Mouse (Mus musculus) neural tube, embryonic 13.5 days (tissue): Measurements from ENCODE around the gene Ccser1. TPM values are rescaled to one million over a fixed set of nuclear protein-coding genes. Genes with fewer than 3 reads are reported as not detected.

Experiments used
- ATAC-seq: fragments of 200-750 bp; cut with Nextera tagmentation; 2 replicates; pipeline ENCODE4 v1.8.0; 2017; ENCODE audit warnings: low read depth, mild to moderate bottlenecking, moderate TSS enrichment, moderate library complexity
- H3K27ac ChIP-seq: fragments of 300-500 bp; sonication (generic); replicated peaks from 2 replicates; pipeline ENCODE4 v1.5.1; 2015; ENCODE audit warnings: moderate library complexity, mild to moderate bottlenecking, inconsistent platforms
- H3K27me3 ChIP-seq: fragments of 300-500 bp; sonication (generic); 2 replicates; pipeline ENCODE4 v1.6.1; 2015; ENCODE audit warnings: mild to moderate bottlenecking, inconsistent platforms
- H3K36me3 ChIP-seq: fragments of 300-500 bp; sonication (generic); 2 replicates; pipeline ENCODE4 v1.6.1; 2015; ENCODE audit warnings: mild to moderate bottlenecking, inconsistent platforms
- H3K4me1 ChIP-seq: fragments of 300-500 bp; sonication (generic); replicated peaks from 2 replicates; pipeline ENCODE4 v1.6.1; 2015; ENCODE audit warnings: inconsistent platforms
- H3K4me2 ChIP-seq: fragments of 300-500 bp; sonication (generic); 2 replicates; pipeline ENCODE4 v1.6.1; 2015; ENCODE audit warnings: inconsistent platforms, mild to moderate bottlenecking, moderate library complexity
- H3K4me3 ChIP-seq: fragments of 300-500 bp; sonication (generic); 2 replicates; pipeline ENCODE4 v1.5.1; 2015; ENCODE audit warnings: mild to moderate bottlenecking, inconsistent platforms
- H3K9ac ChIP-seq: fragments of 300-500 bp; sonication (generic); 2 replicates; pipeline ENCODE4 v1.6.1; 2015; ENCODE audit warnings: moderate library complexity, mild to moderate bottlenecking, inconsistent platforms
- H3K9me3 ChIP-seq: fragments of 300-500 bp; sonication (generic); 2 replicates; pipeline ENCODE4 v1.6.1; 2016; ENCODE audit warnings: inconsistent platforms
- WGBS: fragments of 180-500 bp; shearing (Covaris S2); methylation state at CpG from one replicate; pipeline ENCODE4 v1.1.7; 2015; 5-methylcytosine and 5-hydroxymethylcytosine counted together
- polyA plus RNA-seq: library from polyadenylated mRNA; unstranded; fragments of >200 nt; fragmentation: Nextera tagmentation; extraction: Ambion mirVana; gene quantifications from 2 replicates; pipeline ENCODE4 v1.2.1, GENCODE M21; 2015

The Ccser1 gene
- polyA plus RNA-seq, 1 experiment from 2014 or later = 23.1 TPM

DNA sequence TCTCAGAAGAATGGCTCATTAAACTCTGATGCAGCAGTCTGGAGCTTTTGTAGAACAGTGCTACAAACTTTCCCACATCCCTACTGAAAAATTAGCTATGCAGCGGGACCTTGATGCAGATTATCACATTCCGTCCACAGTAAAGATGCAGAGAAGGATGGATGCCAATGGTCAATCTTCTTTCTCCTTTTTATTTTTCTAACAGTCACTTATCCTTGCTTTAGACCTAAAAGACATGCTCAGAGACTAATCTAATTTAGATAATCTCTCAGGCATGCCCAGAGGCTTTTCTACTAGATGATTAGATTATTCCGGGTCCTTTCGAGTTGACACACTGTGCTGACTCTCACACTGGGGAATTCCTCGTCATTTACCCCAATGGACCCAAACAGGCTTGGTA is 421.8 kb downstream of the Ccser1 start:
- Histone ChIP-seq H3K36me3 (no peaks in the 10 kb centered on the region), H3K27me3 (no peaks in the 10 kb centered on the region), H3K4me2 (no peak overlapping the region), H3K9me3 (no peaks in the 10 kb centered on the region), H3K4me1 (no peaks in the 10 kb centered on the region), H3K9ac (no peak overlapping the region), H3K27ac (no peak overlapping the region), H3K4me3 (no peak overlapping the region)
- no peak for ATAC-seq
- WGBS = 82% methylated on average over 5 of the region's 5 CpGs

DNA sequence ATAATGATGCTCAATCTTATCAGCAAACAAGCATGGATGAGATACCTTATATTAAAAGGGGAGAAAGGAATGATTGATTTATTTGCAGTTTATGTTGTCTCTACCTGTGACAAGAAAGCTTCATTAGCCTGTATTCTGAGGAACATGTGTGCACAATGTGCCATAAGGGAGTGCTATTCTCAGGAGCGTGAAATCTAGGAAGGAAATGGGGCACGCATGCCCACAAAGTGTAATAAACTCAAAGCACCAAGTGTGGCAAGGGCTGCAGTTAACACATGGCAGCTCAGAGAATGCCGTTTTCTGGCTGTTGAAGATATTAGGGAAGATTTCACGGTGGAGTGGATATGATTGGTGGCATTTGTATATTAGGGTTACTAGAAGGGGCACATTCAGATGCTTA is 434.8 kb downstream of the Ccser1 start:
- Histone ChIP-seq H3K9ac (no peak overlapping the region), H3K27ac (0 out of 2 replicates have a peak overlapping the region, but pooled peaks have one; percentile 6)

GRCm38 (mm10) chr6:61621707-61622106 is 441.6 kb downstream of the Ccser1 start:
- no peaks in the 10 kb centered on the region for H3K9me3 ChIP-seq
- H3K9ac ChIP-seq = no peak overlapping the region
- no peak overlapping the region for H3K27ac ChIP-seq
- H3K4me1 ChIP-seq = no peaks in the 10 kb centered on the region
- WGBS = 80% methylated on average over 3 of the region's 3 CpGs
- no peaks in the 10 kb centered on the region for H3K27me3 ChIP-seq
- no peaks in the 10 kb centered on the region for H3K36me3 ChIP-seq
- H3K4me3 ChIP-seq = no peak overlapping the region
- ATAC-seq = no peak
- H3K4me2 ChIP-seq = no peak overlapping the region

More for the DNA sequence above, 434.8 kb downstream of the Ccser1 start:
- Histone ChIP-seq H3K9me3 (no peaks in the 10 kb centered on the region), H3K4me3 (no peak overlapping the region), H3K4me2 (no peak overlapping the region), H3K4me1 (peaks cover 8% of the 10 kb centered on the region; the same call in 1 of the 2 replicates), H3K36me3 (no peaks in the 10 kb centered on the region), H3K27me3 (no peaks in the 10 kb centered on the region)
- 40% methylated on average over 4 of the region's 4 CpGs for WGBS
- ATAC-seq = peak; percentile 76; the same call in 1 of the 2 replicates

DNA sequence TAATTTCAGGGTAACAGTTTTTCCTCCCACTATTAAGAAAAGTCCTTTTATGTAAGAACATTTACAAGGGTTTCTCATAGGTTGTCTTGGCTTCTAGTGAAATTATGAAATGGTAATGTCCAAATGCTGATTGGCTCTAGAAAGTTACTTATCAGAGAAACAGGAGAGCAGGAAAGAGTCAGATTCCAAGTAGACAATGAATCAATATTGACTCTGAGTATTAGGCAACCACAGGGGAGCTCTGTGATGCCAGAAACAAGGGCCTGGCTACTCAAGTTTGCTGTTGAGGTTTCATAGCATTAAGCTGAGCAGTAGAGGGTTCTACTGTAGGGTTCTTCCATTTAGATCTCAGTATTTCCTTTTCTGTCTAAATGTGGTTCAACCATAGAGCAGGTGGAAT is 481.3 kb downstream of the Ccser1 start:
- Histone ChIP-seq H3K27ac (no peak overlapping the region), H3K9me3 (no peaks in the 10 kb centered on the region), H3K4me1 (no peaks in the 10 kb centered on the region), H3K9ac (no peak overlapping the region), H3K4me2 (no peak overlapping the region), H3K4me3 (no peak overlapping the region), H3K36me3 (no peaks in the 10 kb centered on the region), H3K27me3 (no peaks in the 10 kb centered on the region)
- no peak for ATAC-seq

DNA sequence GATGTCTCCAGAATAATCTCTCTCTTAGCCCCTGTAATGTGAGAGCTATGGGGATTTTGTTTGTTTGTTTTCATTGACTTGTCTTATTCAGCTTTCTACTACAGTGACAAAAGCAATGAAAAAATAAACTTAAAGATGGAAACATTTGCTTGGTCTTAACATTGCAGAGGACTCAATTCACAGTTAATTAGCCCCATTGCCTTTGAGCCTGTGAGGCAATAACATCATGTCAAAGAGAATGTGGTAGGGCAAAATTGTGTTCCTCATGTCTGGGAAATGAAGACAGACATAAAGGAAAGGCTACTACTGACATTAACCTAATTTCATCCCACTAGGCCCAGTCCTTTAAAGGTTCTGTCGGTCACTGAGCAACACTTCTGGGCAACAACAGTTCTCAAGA is 484.4 kb downstream of the Ccser1 start:
- no peaks in the 10 kb centered on the region for H3K27me3 ChIP-seq
- H3K9me3 ChIP-seq = no peaks in the 10 kb centered on the region
- no peaks in the 10 kb centered on the region for H3K4me1 ChIP-seq
- no peak overlapping the region for H3K9ac ChIP-seq
- WGBS = 97% methylated on average over 1 of the region's 1 CpGs
- no peak overlapping the region for H3K27ac ChIP-seq
- ATAC-seq = no peak
- H3K36me3 ChIP-seq = no peaks in the 10 kb centered on the region
- no peak overlapping the region for H3K4me3 ChIP-seq
- H3K4me2 ChIP-seq = no peak overlapping the region

DNA sequence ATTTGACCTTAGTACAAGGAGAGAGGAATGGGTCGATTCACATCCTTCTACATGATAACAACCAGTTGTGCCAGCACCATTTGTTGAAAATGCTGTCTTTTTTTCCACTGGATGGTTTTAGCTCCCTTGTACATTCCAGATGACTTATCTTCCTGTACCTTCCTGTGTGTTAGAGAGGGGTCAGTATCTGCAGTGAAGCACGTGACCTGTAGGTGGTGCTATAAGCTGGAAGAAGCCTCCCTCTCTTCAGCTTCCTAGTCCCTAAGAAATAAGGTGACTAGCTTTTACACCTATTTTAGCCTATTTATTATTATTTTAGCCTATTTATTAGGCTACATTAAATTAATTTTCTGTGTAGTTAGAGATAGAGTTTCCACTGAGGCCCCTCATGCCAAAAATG is 506.9 kb downstream of the Ccser1 start:
- Histone ChIP-seq H3K27me3 (no peaks in the 10 kb centered on the region), H3K9ac (no peak overlapping the region), H3K4me3 (no peak overlapping the region), H3K27ac (no peak overlapping the region), H3K9me3 (no peaks in the 10 kb centered on the region), H3K36me3 (no peaks in the 10 kb centered on the region), H3K4me2 (no peak overlapping the region), H3K4me1 (no peaks in the 10 kb centered on the region)
- no peak for ATAC-seq
- 34% methylated on average over 2 of the region's 2 CpGs for WGBS

DNA sequence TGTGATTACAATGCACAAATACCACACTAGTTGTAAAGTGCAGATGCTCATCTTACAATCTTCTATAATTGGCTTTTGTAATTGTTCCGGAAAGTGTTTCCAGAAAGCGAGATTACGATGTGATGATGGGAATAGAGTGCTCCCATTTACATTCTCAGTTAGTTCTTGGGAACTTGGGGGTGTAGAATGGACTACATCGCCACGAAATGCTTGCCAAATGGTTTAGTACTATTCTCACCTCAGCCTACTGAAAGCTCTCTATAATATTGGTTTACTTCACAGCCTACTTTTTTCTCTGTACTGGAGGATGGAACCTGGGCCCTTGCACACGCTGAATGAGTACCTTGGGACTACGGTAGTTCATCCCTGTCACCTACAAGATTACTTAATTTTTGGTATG is 522.9 kb downstream of the Ccser1 start:
- WGBS = 89% methylated on average over 7 of the region's 7 CpGs
- no peak overlapping the region for H3K27ac ChIP-seq
- H3K9me3 ChIP-seq = no peaks in the 10 kb centered on the region
- H3K36me3 ChIP-seq = no peaks in the 10 kb centered on the region
- no peaks in the 10 kb centered on the region for H3K27me3 ChIP-seq
- H3K9ac ChIP-seq = no peak overlapping the region
- no peak overlapping the region for H3K4me3 ChIP-seq
- H3K4me1 ChIP-seq = no peaks in the 10 kb centered on the region
- H3K4me2 ChIP-seq = no peak overlapping the region
- ATAC-seq = no peak

DNA sequence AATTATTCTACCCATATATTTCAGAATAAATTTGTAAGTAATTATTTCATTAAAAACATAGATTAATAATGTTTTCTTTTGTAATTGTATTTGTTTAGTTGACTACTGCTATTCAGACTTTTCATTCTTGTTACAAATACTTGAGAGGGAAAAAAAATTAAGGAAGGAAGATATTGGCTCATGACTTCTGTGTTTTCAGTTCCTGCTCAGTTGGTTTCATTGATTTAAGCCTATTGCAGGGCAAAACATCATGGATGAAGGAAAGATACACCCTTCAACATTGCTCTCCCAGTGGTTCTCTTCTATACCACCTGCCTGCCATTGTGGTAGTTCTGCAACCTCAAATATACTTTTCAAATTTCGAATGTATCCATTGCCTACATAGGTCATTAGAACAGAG is 541.1 kb downstream of the Ccser1 start:
- Histone ChIP-seq H3K4me2 (no peak overlapping the region), H3K4me3 (no peak overlapping the region), H3K4me1 (no peaks in the 10 kb centered on the region), H3K36me3 (no peaks in the 10 kb centered on the region), H3K9me3 (no peaks in the 10 kb centered on the region), H3K27me3 (no peaks in the 10 kb centered on the region), H3K27ac (no peak overlapping the region), H3K9ac (no peak overlapping the region)
- ATAC-seq = no peak
- WGBS = 92% methylated on average over 1 of the region's 1 CpGs

DNA sequence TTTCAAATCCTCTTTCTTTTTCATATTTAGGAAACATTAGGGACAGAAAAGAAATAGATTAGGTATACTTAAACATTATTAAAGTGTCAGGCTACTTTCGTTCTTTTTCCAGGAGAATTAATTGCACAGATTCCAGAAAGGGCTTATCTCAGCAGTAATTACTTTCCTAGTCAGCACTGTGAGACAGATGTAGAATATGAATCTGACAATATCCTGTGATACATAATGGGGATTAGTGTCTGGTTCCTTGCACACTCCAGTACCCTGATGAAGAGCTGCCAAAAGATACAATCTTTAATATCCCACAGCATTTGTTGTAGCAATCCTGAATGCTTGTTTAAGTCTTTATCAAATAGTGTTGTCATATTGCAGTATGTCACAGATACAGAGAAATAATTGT is 548.9 kb downstream of the Ccser1 start:
- ATAC-seq = no peak; the same call in 1 of the 2 replicates
- no peaks in the 10 kb centered on the region for H3K9me3 ChIP-seq

GRCm38 (mm10) chr6:61730088-61730880 is 550.2 kb downstream of the Ccser1 start:
- Histone ChIP-seq H3K4me1 (no peaks in the 10 kb centered on the region), H3K4me2 (no peak overlapping the region), H3K4me3 (no peak overlapping the region), H3K9me3 (no peaks in the 10 kb centered on the region), H3K27ac (no peak overlapping the region), H3K27me3 (no peaks in the 10 kb centered on the region), H3K9ac (no peak overlapping the region), H3K36me3 (no peaks in the 10 kb centered on the region)
- WGBS = 77% methylated on average over 5 of the region's 5 CpGs
- no peak for ATAC-seq

More for the DNA sequence above, 548.9 kb downstream of the Ccser1 start:
- Histone ChIP-seq H3K27ac (no peak overlapping the region), H3K9ac (no peak overlapping the region), H3K4me1 (no peaks in the 10 kb centered on the region), H3K4me2 (no peak overlapping the region), H3K36me3 (no peaks in the 10 kb centered on the region), H3K27me3 (no peaks in the 10 kb centered on the region), H3K4me3 (no peak overlapping the region)
- WGBS = 41% methylated on average over 1 of the region's 1 CpGs

GRCm38 (mm10) chr6:61746346-61746745 is 566.2 kb downstream of the Ccser1 start:
- WGBS = 56% methylated on average over 1 of the region's 1 CpGs
- Histone ChIP-seq H3K9ac (no peak overlapping the region), H3K9me3 (no peaks in the 10 kb centered on the region), H3K27me3 (no peaks in the 10 kb centered on the region), H3K36me3 (no peaks in the 10 kb centered on the region), H3K4me1 (no peaks in the 10 kb centered on the region), H3K4me3 (no peak overlapping the region), H3K27ac (no peak overlapping the region), H3K4me2 (no peak overlapping the region)
- no peak for ATAC-seq

DNA sequence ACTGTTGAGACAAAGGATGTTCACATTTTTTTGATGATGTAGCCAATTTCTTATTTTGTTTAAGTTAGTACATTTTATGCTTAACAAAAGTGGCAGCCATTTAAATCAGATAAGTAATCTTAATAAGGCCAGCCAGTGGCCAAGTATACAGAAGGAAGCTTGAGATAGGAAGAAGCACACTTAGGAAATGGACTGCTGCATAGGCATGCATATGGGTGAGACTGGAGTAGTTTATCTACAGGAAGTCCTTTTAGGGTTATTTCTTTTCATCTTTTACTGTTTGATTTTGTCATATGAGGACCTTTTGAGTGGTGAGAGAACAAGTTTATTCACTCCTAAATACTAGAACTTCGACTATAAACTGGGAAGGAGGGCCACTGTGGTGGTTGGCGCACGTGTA is 582.0 kb downstream of the Ccser1 start:
- no peak overlapping the region for H3K9ac ChIP-seq
- H3K4me2 ChIP-seq = no peak overlapping the region
- H3K9me3 ChIP-seq = no peaks in the 10 kb centered on the region
- ATAC-seq = no peak
- H3K4me1 ChIP-seq = no peaks in the 10 kb centered on the region
- H3K36me3 ChIP-seq = no peaks in the 10 kb centered on the region
- H3K27me3 ChIP-seq = no peaks in the 10 kb centered on the region
- 90% methylated on average over 3 of the region's 3 CpGs for WGBS
- no peak overlapping the region for H3K4me3 ChIP-seq
- H3K27ac ChIP-seq = no peak overlapping the region

DNA sequence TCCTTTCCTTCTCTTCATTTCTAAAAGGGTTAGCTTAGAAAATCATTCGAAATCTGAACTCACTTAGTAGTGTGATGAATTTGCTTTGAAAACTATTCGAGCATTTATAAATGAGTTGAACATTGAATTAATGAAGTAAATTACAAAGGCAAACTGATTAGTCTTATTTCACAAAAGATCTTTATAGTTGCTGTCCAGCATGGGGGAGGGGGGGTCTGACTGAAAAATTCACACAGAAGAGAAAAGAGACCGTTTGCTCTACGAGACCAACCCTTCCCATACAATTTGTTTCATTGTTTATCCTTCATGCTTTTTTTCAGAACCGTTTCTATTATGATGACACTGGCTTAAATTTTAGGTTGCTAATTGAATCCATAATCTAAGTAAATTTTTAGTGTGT is 583.3 kb downstream of the Ccser1 start:
- no peaks in the 10 kb centered on the region for H3K4me1 ChIP-seq
- no peak overlapping the region for H3K9ac ChIP-seq
- no peak overlapping the region for H3K27ac ChIP-seq
- no peak for ATAC-seq
- no peak overlapping the region for H3K4me3 ChIP-seq
- WGBS = 53% methylated on average over 5 of the region's 5 CpGs
- H3K36me3 ChIP-seq = no peaks in the 10 kb centered on the region
- no peaks in the 10 kb centered on the region for H3K27me3 ChIP-seq
- H3K4me2 ChIP-seq = no peak overlapping the region
- H3K9me3 ChIP-seq = no peaks in the 10 kb centered on the region
